Mouse (Mus musculus) colon, adult 2 months (tissue): ENCODE measurements around the gene Ift172. TPM values are rescaled to one million over a fixed set of nuclear protein-coding genes. Genes with fewer than 3 reads are reported as not detected.

ENCODE experiments used
- polyA plus RNA-seq: library from polyadenylated mRNA; depleted of rRNA; stranded (reverse); fragments of >200 nt; gene quantifications from 2 replicates; pipeline ENCODE4 v1.2.3, GENCODE M21; 2012; rRNA removed

Gene Ift172
- polyA plus RNA-seq: 24.2 and 26.7 TPM in 2 replicates

DNA sequence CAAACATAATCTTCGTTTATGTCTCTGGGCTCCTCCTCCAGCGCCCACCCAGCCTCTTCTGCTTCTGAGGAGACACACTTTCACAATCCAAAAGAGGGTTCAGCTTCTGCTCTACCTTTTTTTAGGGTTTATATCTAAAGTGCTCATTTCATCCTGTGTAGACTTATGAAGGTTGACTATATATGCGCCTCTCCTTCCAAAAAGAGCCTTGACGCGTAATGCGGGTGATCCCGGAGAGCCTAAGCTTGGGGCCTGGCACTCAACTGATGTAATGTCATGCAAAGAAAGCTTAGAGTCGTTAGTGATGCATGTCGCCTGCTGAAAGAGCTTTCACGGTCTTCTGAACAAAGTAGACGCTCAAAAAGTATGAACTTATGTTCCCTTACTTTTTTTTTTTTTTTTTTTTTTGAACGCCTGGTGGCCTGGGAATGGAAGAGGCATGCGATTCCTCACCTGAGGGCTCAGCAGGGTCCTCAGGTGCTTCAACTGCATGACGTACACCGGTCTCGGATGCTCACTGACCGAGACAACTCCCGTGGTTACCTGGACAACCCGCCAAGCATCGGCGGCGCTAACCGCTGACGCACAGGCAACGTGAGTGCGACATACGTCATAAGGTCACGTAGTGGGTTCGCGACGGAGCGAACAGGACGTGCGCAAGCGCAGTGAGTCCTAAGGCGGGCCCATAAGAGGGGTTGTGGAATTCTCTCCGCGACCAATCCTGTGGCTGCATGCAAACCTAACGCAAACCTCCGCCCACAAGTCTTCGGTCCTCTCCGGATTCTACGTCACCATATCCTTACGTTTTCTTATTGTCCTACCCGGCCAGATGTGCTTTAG, at the start of gene Ift172:
Ift172 (minus strand) TSS at position 596 of the 840 bp plus-strand sequence.

DNA sequence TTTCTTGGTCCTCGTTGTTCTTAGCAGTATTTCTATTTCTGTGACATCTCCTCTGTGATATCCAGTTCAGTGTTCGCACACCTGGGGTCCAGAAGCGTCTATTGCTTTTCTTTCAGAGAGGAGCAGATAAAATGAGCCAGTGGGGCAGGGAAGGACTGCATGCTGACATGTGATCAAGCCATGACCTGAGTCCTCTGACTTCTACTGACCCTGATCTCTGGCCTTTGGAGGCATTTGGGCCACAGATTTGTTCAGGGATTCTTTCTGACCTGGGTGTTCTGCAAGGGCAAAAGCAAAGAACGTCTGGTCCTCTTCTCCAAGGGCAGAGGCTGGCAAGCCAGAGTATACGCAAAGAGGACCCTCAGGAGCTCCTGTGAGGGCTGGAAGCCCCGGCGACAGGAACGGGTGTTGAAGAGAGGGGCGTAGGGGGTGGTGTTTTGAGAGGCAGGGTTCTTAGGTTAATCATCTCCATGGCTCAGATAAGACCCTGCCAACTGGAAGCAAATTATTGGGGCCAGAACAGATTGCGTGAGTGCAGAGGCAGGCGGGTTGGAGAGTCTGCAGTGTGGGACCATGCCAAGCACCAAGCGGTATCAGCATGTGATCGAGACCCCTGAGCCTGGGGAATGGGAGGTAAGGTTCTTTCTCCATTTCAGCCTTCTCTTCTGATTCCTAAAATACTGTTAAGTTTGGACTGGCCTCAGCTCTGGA, 6.3 kb upstream of the Ift172 start, which contains the start of gene Gckr:
Gckr (plus strand) TSS at position 397 of the 711 bp plus-strand sequence.

DNA sequence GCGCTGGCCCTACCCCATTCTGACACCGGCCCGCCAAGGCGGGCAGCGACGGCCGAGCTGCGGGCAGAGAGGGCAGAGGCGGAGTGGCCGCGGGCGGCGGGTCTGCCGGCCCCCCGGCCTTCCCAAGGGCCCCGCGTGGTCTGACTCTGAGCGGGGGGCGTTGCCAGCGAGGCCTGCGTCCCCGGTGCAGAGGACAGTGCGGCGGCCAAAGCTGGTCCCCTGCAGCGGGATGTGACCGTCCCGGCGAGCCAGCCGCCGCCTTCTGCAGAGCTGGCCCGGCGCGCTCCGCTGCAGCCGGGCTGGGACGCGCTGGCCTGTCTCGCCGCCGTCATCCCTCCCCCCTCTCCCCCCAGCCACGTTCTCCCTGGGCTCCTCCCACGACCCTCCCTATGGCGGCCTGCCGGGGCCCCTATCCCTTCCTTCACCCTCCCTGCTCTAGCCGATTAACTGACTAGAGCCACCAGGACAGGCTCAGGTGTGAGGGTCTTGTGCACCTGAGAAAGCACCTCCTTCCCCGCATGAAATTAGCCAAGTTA, 4.8 kb upstream of the Ift172 start, which contains the start of gene Fndc4:
Fndc4 (minus strand) TSS at position 475 of the 536 bp plus-strand sequence.

DNA sequence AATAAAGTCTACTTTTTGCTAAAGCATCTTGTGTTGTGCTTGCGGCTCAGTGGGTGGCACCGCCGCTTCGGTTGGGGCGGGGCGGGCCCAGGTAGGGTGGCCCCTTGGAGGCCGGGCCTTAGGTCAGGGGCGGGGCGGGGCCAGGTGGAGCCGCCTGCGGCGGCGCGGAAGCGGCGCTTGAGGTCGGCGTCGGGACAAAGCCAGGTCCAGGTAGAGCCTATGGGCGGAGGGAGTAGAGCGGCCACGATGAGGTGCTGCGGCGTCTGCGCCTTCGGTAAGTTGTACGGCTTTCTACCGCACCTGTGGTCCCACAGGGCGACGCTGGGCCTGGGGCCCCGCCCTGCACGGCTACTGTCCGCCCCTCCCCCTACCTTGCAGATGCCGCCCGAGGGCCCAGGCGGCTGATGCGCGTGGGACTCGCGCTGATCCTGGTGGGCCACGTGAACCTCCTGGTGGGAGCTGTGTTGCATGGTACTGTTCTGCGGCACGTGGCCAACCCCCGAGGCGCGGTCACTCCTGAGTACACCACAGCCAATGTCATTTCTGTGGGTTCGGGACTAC, 39.3 kb downstream of the Ift172 start, which contains the start of gene Krtcap3:
Krtcap3 (plus strand) TSS at position 151 of the 561 bp plus-strand sequence.

DNA sequence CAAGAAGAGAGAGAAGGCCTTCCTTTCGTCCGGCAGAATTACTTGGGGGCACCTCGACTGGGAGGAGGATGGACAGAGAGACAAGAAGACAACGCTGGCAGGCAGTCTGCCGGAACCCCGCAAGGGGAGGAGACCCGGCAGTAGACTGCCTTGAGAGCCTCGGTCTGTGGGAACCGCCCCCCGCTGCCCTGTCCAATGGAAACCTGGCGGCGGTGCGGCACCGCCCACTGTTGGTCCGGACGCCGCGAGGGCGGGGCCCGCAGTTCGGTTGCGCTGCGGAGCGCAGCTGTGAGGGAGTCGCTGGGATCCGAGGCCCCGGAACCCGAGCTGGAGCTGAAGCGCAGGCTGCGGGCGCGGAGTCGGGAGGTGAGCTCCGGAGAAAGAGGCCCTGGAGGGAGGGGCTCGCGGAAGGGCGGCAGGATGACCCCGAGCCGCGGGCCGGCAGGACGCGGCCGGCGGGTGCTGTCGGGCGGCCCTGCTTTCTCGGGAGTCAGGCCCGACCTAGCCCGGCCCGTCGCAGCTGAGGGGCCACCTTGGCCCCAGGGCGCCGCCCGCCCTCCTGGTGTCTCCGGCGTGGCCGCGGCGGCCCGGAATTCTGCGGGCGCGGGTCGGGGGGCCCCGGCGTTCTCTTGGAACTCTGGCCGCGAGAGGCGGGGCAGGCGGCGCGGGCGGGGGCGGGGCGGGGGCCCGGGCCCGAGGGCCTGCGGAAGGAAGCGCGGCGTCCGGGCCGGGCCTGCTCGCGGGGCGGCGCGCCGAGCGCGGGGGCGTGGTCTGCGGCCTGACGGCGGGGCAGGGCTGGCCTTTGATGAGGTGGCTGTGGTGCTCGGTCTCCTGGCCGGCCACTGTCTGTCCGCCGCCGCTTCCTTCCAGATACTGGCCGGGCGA, 50.0 kb downstream of the Ift172 start, which contains the start of the genes Nrbp1 and Gm9970:
Nrbp1 (plus strand) TSS at position 228 of the 885 bp plus-strand sequence.
Gm9970 (minus strand) TSS at position 596 of the 885 bp plus-strand sequence.

DNA sequence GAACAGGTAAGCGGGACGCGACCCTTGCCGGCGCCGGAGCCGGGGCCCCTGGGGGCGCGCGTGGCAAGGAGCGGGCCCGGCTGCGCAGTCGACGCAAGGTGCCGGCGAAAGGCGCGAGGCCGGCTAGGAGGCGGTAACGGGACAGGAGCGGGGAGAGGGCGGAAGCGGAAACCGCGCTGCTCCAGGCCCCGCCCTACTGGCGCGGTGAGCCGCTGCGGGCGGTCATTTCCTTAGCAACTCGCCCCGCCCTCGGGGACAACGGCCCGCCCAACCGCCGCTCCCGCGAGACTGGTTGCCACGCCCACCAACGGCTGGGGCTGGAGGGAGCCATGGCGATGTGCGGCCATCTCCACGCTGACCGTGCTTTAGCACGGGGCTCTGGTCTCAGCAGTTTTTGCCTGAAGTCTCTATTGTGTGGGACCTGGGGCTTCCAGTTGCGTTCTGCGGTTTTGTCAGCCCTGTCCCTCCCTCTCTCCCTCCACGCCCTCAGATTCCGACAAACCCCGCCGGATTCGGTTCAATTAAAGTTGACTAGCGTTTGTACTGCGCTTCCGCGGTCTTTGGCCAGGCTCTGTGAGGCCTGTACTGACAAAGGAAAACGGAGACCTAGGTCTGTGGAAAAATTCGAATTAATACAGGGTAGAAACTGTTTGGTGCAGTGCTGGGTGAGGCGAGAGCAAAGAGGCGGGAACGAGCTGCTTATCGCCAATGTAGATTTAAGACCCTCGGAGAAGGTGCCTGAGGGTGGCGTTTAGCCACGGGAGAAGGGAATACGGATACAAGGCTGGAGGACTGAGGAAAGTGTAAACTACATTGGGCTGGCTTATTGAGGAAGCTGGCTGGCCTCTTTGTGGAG, 70.2 kb downstream of the Ift172 start, which contains the start of gene Ppm1g:
Ppm1g (minus strand) TSS at position 240 of the 856 bp plus-strand sequence.

Other genes with a start within 250 kb of the Ift172 start
- gene Atraid, start 242.8 kb downstream of the Ift172 start, polyA plus RNA-seq: 83.4 and 88.1 TPM in 2 replicates
- gene Slc5a6, start 242.2 kb downstream of the Ift172 start, polyA plus RNA-seq: 52.7 and 90.2 TPM in 2 replicates
- 33.5 and 40.2 TPM in 2 replicates for gene Cad, start 236.3 kb downstream of the Ift172 start, polyA plus RNA-seq
- not detected in 2 replicates for gene Dnajc5g, start 184.8 kb downstream of the Ift172 start, polyA plus RNA-seq
- gene Slc30a3, start 182.9 kb downstream of the Ift172 start, polyA plus RNA-seq: 0.05 and 0.23 TPM in 2 replicates
- not detected in 2 replicates for gene Trim54, start 174.4 kb downstream of the Ift172 start, polyA plus RNA-seq
- gene Ucn, start 152.3 kb downstream of the Ift172 start, polyA plus RNA-seq: not detected in 2 replicates
- gene Mpv17, start 136.9 kb downstream of the Ift172 start, polyA plus RNA-seq: 46.0 and 55.3 TPM in 2 replicates
- 2.2 and 3.9 TPM in 2 replicates for gene Gm29609, start 111.2 kb downstream of the Ift172 start, polyA plus RNA-seq
- 32.1 and 36.4 TPM in 2 replicates for gene Gtf3c2, start 111.0 kb downstream of the Ift172 start, polyA plus RNA-seq
- gene Snx17, start 97.9 kb downstream of the Ift172 start, polyA plus RNA-seq: 75.8 and 85.0 TPM in 2 replicates
- gene Eif2b4, start 97.7 kb downstream of the Ift172 start, polyA plus RNA-seq: 36.2 and 39.3 TPM in 2 replicates
- gene Zfp513, start 88.8 kb downstream of the Ift172 start, polyA plus RNA-seq: 72.4 and 72.5 TPM in 2 replicates
- 74.5 and 100 TPM in 2 replicates for gene Ppm1g, start 70.4 kb downstream of the Ift172 start, polyA plus RNA-seq
- gene Nrbp1, start 50.3 kb downstream of the Ift172 start, polyA plus RNA-seq: 125 and 189 TPM in 2 replicates
- gene Gm9970, start 49.9 kb downstream of the Ift172 start, polyA plus RNA-seq: 0.35 TPM in 2 replicates
- 336 and 464 TPM in 2 replicates for gene Krtcap3, start 39.4 kb downstream of the Ift172 start, polyA plus RNA-seq
- gene Fndc4, start 5.0 kb upstream of the Ift172 start, polyA plus RNA-seq: 6.8 and 8.5 TPM in 2 replicates
- not detected in 2 replicates for gene Gckr, start 6.3 kb upstream of the Ift172 start, polyA plus RNA-seq
- gene Zfp512, start 161.3 kb upstream of the Ift172 start, polyA plus RNA-seq: 5.9 and 6.5 TPM in 2 replicates
- not detected in 2 replicates for gene 4930548H24Rik, start 194.6 kb upstream of the Ift172 start, polyA plus RNA-seq
- 11.7 and 12.8 TPM in 2 replicates for gene Gpn1, start 203.6 kb upstream of the Ift172 start, polyA plus RNA-seq
- gene Slc4a1ap, start 235.9 kb upstream of the Ift172 start, polyA plus RNA-seq: 10.6 and 11.7 TPM in 2 replicates
- 9.1 and 11.3 TPM in 2 replicates for gene Supt7l, start 236.7 kb upstream of the Ift172 start, polyA plus RNA-seq